Mouse (Mus musculus) liver, adult (tissue): ENCODE results near the gene Slc17a9.

Experiments used
- GATA4 ChIP-seq: IDR thresholded peaks from 2 replicates; pipeline ENCODE4 v1.6.1; 2014; ENCODE audit warnings: mild to moderate bottlenecking, low read length; ENCODE audit not compliant: insufficient replicate concordance

Gene Slc17a9

DNA sequence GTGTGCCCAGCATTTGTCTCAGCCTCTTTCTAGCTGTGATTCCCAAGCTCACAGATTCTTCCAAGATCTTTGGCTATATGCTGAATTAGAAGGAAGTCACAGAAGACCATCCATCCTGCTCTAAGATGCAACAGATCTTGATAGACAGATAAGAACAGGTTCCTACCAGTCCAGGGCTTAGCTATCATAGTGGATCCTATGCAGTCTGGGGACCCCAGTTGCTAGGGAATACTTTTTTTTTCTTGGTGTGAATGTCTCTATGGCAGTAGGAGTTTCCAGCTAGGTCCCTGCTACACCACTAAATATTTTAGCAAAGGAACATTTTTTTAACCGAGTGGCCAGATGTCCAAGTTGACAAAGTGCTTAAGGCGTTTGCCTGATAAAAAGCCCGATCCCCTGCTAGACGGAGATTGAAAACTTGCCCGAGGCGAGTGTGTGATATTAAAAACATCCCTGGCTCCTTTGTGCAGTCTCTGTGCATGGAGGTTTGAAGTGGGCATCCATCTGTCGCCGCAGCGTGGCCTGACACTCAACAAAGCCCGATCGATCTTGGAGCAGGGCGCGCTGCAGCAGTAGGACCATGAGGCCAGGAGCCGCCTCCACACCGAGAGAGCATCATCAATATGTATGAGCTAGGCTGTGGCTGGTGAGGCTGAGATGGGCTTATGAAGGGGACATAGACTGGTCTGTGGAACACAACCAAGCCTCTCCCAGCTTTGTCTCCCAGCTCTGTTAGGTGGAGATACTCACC is 33.6 kb downstream of the Slc17a9 start:
- no peak for TF ChIP-seq GATA4

DNA sequence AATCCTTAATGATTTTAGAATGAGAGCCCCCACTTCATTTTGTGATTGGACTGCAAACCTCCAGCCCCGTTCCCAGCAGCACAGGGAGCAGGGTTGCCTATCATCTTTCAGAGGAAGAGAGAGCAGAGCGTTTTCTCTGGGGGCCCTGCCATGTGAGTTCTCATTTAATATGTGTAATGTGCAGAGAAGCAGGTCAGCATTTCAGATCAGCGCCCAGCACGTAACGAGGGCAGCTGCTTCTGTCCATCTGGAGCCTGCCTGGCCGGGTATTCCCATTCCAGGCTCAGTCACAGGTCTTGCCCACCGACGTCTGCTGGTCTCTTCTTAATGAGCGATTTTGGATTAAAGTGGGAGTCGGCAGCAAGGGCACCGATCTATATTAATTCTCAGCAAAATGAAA is 39.9 kb downstream of the Slc17a9 start:
- TF ChIP-seq GATA4, result no peak

DNA sequence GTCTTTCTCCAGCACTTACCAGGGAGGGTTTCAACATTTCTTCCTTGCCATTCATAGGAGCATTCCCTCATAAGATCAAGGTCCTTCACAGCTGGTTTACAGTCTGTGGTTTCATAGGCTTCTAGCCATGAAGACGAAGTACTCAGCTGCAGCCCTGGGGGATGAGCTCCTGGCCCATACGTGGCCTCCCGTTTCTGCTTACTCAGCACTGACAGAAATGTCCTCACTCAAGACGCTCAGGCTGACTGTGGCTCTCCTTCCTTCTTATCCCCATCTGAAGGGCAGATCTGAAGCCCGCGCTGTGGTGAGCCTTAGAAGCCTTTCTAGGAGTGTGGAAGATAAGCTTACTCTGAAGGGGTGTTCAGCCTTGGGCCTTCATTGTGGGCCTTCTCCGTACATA is 40.6 kb downstream of the Slc17a9 start:
- no peak for TF ChIP-seq GATA4

DNA sequence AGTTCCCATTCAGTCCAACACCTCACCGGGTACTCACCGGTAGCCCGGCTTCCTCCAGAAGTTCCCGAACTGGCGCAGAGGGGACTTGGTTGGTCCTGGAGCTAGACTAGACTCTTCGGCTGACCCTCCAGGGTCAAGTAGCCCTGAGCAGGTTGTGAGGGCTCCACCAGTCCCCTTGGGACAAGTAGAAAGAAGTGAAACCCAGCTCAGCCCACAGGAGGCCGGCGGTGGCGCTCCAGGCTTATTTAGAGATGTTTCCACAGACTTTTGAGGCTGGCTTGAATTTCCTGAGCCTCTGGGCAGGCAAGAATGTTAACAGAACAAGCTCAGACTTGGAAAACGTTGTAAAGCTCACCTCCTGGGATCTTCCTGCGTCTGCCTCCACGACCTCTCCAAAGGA is 50.2 kb downstream of the Slc17a9 start:
- TF ChIP-seq GATA4, result no peak

DNA sequence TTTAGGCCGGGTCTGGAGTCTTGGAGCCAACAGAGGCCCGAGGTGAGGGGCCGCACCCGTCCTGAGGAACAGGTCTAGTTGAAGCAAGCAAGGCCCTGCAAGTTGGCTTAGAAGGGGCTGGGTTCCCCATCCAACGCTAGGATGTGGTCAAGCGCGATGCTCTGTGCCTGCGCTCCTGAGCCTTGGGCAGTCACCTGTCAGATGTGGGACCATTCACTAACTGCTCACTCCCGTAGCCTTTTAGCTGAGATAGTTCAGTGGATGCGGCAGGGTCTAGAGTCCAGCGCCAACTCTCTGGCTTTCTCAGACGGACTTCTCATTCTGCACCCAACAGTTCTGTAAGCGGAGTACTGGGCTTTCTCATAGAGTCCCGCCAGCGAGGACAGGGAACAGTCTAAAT is 50.6 kb downstream of the Slc17a9 start:
- TF ChIP-seq GATA4, result no peak

DNA sequence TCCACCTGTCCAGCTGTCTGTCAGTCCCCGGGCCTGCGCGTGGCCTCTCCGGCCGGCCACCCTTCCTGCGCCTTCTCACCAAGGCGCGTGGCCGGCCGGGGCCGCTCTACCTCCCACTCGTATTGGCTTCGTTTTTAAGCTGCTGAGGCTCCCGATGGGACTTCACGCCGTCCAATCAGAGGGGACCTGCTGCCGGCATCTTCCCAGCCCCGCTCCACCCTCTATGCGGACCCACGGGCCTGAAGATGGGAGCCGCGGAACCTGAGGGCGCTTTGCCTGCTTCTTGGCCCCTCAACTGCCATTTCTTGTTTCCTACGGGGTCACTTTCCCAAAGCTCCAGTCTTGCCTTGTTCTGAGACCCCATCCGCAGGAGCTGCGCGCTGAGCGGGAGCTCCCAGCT is 51.7 kb downstream of the Slc17a9 start, which contains the start of gene Bhlhe23:
Bhlhe23 (minus strand) TSS at position 108 of the 400 bp plus-strand sequence.
- TF ChIP-seq GATA4, result no peak

DNA sequence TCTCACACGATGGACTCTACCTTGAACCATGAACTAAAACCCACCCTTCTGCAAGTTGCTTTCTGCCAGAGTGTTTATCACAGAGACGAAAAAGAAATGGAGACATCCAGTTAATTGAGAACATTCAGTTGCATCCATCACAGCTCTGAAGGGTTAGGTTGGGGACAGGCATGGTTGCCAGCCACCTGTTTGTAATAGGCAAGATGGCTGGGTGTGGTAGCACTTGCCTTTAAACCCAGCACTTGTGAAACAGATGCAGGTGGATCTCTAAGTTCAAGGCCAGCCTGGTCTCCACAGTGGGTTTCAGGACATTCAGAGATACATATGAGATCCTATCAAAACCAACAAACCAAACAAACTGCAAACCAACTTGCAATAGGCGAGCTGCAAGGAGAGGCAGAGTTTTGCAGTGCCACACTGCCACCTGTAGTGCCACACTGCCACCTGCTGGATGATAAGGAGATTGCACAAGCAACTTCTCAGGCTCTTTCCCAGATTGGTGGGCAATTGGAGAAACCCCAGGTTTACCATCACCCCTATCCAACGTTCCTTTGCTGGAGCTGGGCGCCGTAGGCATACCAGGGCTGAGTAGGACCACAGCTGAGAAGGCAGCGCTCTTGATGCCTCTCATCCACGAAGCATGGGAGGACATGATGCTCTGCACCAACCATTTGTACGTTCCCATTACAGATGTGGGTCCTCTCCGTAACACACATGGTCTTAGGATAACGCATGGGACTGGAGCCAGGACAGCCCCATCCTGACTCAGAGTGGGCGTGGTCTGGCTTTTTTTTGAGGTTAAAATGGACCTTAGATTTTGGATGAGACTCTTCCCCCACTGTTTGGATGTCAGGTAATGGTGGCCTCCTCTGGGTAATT is 54.4 kb downstream of the Slc17a9 start:
- no peak for TF ChIP-seq GATA4

DNA sequence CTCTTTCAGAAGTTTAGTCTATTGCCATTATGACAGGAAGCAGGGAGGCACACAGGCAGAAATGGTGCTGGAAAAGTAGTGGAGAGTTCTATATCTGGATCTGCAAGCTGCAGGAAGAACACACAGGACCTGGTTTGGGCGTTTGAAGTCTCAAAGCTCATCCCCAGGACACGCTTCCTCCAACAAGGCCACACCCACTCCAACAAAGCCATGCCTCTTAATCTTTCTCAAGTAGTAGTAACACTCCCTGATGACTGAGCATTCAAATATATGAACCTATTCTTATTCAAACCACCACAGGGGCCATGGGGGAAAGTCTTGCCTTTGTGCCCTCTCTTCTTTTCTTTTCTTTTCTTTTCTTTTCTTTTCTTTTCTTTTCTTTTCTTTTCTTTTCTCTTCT is 55.2 kb downstream of the Slc17a9 start:
- no peak for TF ChIP-seq GATA4

DNA sequence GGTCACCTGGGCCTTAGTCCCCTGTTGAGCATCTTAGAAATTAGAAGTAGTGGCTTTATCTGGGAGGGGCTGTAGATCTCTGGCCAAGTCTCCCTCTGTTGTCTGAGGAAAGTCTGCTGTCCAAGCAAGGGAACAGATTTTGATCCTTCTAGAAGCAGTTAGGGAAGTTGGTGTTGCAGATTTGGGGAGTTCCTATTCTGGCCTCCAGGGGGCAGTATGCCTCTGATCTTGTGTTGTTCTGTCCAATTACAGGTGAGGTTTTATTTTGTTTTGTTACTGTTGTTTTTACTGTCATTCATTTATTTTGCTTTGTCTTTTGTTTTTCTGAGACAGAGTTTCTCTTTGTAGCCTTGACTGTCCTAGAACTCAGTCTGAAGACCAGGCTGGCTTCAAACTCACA is 61.7 kb downstream of the Slc17a9 start:
- no peak for TF ChIP-seq GATA4

DNA sequence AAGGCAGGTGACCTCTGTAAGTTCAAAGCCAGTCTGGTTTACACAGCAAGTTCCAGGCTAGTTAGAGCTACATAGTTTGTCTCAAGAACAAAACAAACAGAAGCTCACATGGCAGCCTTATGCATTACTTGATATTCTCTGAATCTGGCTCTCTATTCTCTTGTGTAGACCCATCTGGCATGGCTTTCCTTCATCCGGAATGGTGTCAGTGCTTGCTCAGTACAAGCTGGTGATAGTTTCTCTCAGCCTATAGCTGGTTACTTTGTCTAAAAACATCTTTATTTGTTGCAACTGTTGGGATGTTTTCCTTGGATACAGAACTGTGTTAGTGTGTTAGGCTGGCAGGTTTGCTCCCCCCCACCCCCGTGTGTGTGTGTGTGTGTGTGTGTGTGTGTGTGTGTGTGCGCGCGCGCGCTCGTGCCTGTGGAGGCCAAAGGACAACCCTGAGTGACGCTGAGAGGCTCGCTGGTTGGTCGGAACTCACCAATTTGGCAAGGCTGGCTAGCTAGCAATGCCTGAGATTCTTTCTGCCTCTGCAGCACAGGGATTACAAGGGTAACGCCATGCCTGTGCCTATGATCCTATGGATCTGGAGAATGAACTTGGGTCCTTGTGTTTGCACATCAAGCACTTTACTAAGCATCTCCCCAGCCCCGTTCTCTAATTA is 62.6 kb downstream of the Slc17a9 start:
- TF ChIP-seq GATA4, result no peak

DNA sequence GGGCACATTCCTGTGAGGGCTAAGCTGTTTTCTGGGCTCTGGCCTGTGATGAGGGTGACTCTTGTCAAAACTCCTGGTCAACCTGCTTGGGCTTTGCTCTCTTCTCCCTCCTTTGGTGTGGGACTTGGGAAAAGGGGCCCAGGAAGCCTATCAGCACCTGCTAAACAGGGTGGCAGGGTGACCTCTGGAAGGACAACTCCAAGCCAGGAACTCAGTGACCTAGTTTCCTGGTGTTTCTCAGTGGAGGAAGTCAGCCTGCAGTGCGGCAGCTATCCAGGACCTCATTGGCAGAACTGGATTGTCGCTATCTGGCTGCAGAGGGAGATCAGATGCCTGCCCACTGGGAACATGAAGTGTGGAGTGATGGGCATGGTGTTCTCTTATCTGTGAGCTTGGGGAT is 63.3 kb downstream of the Slc17a9 start:
- no peak for TF ChIP-seq GATA4

DNA sequence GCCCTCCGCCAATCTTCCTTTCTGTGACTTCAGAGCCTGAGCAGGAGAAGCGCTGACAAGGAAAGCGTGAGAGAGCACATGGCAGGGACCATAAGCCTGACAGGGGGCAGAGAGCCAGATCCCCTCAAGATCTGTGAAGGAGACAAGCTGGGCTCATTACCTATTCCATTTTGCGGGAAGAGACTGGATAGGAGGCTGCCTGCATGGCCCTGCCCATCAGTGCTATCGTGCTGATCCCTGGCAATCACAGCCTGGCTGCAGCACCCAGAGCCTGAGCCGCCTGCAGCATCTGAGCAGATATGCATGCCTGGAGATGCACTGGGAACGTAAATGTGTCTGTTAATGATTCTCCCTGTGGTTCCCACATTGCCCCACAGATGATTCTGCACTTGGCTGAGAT is 63.8 kb downstream of the Slc17a9 start:
- TF ChIP-seq GATA4, result no peak

DNA sequence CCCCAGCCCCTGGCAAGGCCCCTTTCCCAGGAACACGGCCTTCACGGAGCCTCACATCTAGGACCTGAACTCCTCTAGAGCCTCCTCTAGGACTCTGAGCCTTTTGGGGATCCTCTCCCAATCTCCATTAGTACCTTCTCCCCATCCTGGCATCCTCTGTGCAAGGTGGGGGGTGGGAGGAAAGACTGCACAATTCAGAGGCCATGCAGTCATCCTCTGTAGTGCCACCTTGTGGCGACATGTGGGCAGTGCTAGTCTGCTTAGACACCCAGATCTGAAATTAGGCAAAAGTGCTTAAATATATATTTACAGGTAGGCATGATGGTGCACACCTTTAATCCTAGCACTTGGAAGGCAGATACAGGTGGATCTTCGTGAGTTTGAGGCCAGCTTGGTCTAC is 66.6 kb downstream of the Slc17a9 start:
- no peak for TF ChIP-seq GATA4
